Mouse (Mus musculus): ENCODE data around the gene St6galnac4. TPM values are rescaled to one million over a fixed set of nuclear protein-coding genes. Genes with fewer than 3 reads are reported as not detected.

The St6galnac4 gene
- total RNA-seq, 4 experiments from 2014 or later = 8.5 to 18.9 (median 13.8) TPM

GRCm38 (mm10) chr2:32601417-32602065 is 14.6 kb downstream of the St6galnac4 start:
- no peak for DNase-seq

GRCm38 (mm10) chr2:32602600-32603054 is 15.7 kb downstream of the St6galnac4 start:
- peak; percentile 74 for DNase-seq

- DNase-seq = no peak
Observed at GRCm38 (mm10) chr2:32604631-32605030, 17.7 kb downstream of the St6galnac4 start.

GRCm38 (mm10) chr2:32606161-32607142 is 19.6 kb downstream of the St6galnac4 start:
- peak; percentile 77 for DNase-seq

GRCm38 (mm10) chr2:32607262-32607947 is 20.5 kb downstream of the St6galnac4 start:
- DNase-seq = no peak

GRCm38 (mm10) chr2:32608141-32608777 is 21.4 kb downstream of the St6galnac4 start:
- peak; percentile 81 for DNase-seq

- peak; percentile 63 for DNase-seq
Observed at GRCm38 (mm10) chr2:32608778-32609435, 22.0 kb downstream of the St6galnac4 start.

GRCm38 (mm10) chr2:32610610-32611229 is 23.8 kb downstream of the St6galnac4 start:
- no peak for DNase-seq

- no peak for DNase-seq
Observed at GRCm38 (mm10) chr2:32612274-32612673, 25.4 kb downstream of the St6galnac4 start.

- DNase-seq = no peak
Observed at GRCm38 (mm10) chr2:32617109-32617508, 30.2 kb downstream of the St6galnac4 start.

GRCm38 (mm10) chr2:32617601-32618000 is 30.7 kb downstream of the St6galnac4 start:
- no peak for DNase-seq

- no peak for DNase-seq
Observed at GRCm38 (mm10) chr2:32618051-32618450, 31.2 kb downstream of the St6galnac4 start.

GRCm38 (mm10) chr2:32620682-32621516 is 34.0 kb downstream of the St6galnac4 start:
- DNase-seq = no peak

- DNase-seq = no peak
Observed at GRCm38 (mm10) chr2:32621517-32621859, 34.6 kb downstream of the St6galnac4 start, which contains the start of gene Ak1. Gene Ak1, plus strand, starts transcription at chr2:32621758.

- no peak for DNase-seq
Observed at GRCm38 (mm10) chr2:32624111-32624748, 37.3 kb downstream of the St6galnac4 start.

GRCm38 (mm10) chr2:32625212-32625872 is 38.4 kb downstream of the St6galnac4 start:
- DNase-seq = peak; percentile 68

- DNase-seq = peak; percentile 63
Observed at GRCm38 (mm10) chr2:32625873-32626694, 39.2 kb downstream of the St6galnac4 start.
